Mouse (Mus musculus) heart, embryonic 10.5 days (tissue): Measurements from ENCODE around the gene Spcs3. TPM values are rescaled to one million over a fixed set of nuclear protein-coding genes. Genes with fewer than 3 reads are reported as not detected.

Experiments
- DNase-seq: peaks from one replicate; pipeline ENCODE4 v3.0.0-alpha.2; 2017; ENCODE audit warnings: low spot score
- H3K27ac ChIP-seq: fragments of 300-500 bp; sonication (generic); 2 replicates; pipeline ENCODE4 v1.5.1; 2016; ENCODE audit warnings: mild to moderate bottlenecking
- H3K27me3 ChIP-seq: fragments of 300-500 bp; sonication (generic); 2 replicates; pipeline ENCODE4 v1.6.1; 2016; ENCODE audit warnings: mild to moderate bottlenecking; ENCODE audit not compliant: poor library complexity, insufficient read depth, severe bottlenecking
- H3K36me3 ChIP-seq: fragments of 300-500 bp; sonication (generic); 2 replicates; pipeline ENCODE4 v1.6.1; 2016; ENCODE audit warnings: mild to moderate bottlenecking, moderate library complexity
- H3K4me1 ChIP-seq: fragments of 300-500 bp; sonication (generic); 2 replicates; pipeline ENCODE4 v1.6.1; 2016; ENCODE audit warnings: mild to moderate bottlenecking
- H3K4me3 ChIP-seq: fragments of 300-500 bp; sonication (generic); 2 replicates; pipeline ENCODE4 v1.5.1; 2016; ENCODE audit warnings: mild to moderate bottlenecking, moderate library complexity
- H3K9me3 ChIP-seq: fragments of 300-500 bp; sonication (generic); 2 replicates; pipeline ENCODE4 v1.6.1; 2016; ENCODE audit warnings: mild to moderate bottlenecking, moderate library complexity
- WGBS: fragments of 180-500 bp; shearing (Covaris S2); methylation state at CpG from one replicate; pipeline ENCODE4 v1.1.7; 2016; 5-methylcytosine and 5-hydroxymethylcytosine counted together
- polyA plus RNA-seq: library from polyadenylated mRNA; unstranded; fragments of >200 nt; fragmentation: Nextera tagmentation; extraction: Ambion mirVana; gene quantifications from 2 replicates; pipeline ENCODE4 v1.2.1, GENCODE M21; 2016

Gene Spcs3
- polyA plus RNA-seq, 1 experiment from 2014 or later: 94.8 TPM

- H3K4me3 ChIP-seq: no peak overlapping the region
- no peak for DNase-seq
- no peaks in the 10 kb centered on the region for H3K36me3 ChIP-seq
- H3K27ac ChIP-seq: no peak overlapping the region
- H3K4me1 ChIP-seq: no peaks in the 10 kb centered on the region
- 48% methylated on average over 3 of the region's 3 CpGs for WGBS
- no peaks in the 10 kb centered on the region for H3K27me3 ChIP-seq
- no peaks in the 10 kb centered on the region for H3K9me3 ChIP-seq
Observed at GRCm38 (mm10) chr8:54493915-54494314, 35.9 kb downstream of the Spcs3 start.

- no peak overlapping the region for H3K27ac ChIP-seq
- no peaks in the 10 kb centered on the region for H3K4me1 ChIP-seq
- H3K9me3 ChIP-seq: no peaks in the 10 kb centered on the region
- no peak overlapping the region for H3K4me3 ChIP-seq
- no peak for DNase-seq
- H3K27me3 ChIP-seq: no peaks in the 10 kb centered on the region
- 14% methylated on average over 6 of the region's 6 CpGs for WGBS
- no peaks in the 10 kb centered on the region for H3K36me3 ChIP-seq
Observed at GRCm38 (mm10) chr8:54493110-54493509, 36.7 kb downstream of the Spcs3 start.

- DNase-seq: no peak
- H3K27ac ChIP-seq: no peak overlapping the region
- H3K27me3 ChIP-seq: no peaks in the 10 kb centered on the region
- H3K4me3 ChIP-seq: no peak overlapping the region
- H3K9me3 ChIP-seq: no peaks in the 10 kb centered on the region
- 60% methylated on average over 4 of the region's 4 CpGs for WGBS
- no peaks in the 10 kb centered on the region for H3K4me1 ChIP-seq
- no peaks in the 10 kb centered on the region for H3K36me3 ChIP-seq
Observed at GRCm38 (mm10) chr8:54491934-54492333, 37.9 kb downstream of the Spcs3 start.

GRCm38 (mm10) chr8:54491057-54491690 is 38.6 kb downstream of the Spcs3 start:
- Histone ChIP-seq H3K27me3 (no peaks in the 10 kb centered on the region), H3K9me3 (no peaks in the 10 kb centered on the region), H3K4me1 (no peaks in the 10 kb centered on the region), H3K36me3 (no peaks in the 10 kb centered on the region), H3K27ac (no peak overlapping the region), H3K4me3 (no peak overlapping the region)
- WGBS: 24% methylated on average over 6 of the region's 6 CpGs
- DNase-seq: no peak

GRCm38 (mm10) chr8:54488437-54488836 is 41.4 kb downstream of the Spcs3 start:
- 86% methylated on average over 4 of the region's 4 CpGs for WGBS
- Histone ChIP-seq H3K36me3 (no peaks in the 10 kb centered on the region), H3K4me3 (no peak overlapping the region), H3K27me3 (no peaks in the 10 kb centered on the region), H3K9me3 (no peaks in the 10 kb centered on the region), H3K4me1 (no peaks in the 10 kb centered on the region), H3K27ac (no peak overlapping the region)
- no peak for DNase-seq

GRCm38 (mm10) chr8:54486555-54487273 is 43.1 kb downstream of the Spcs3 start:
- peak overlapping the region; percentile 62; the same call in 1 of the 2 replicates for H3K27ac ChIP-seq
- 35% methylated on average over 19 of the region's 19 CpGs for WGBS
- no peak for DNase-seq
- H3K4me3 ChIP-seq: peak overlapping the region; percentile 34
- no peaks in the 10 kb centered on the region for H3K27me3 ChIP-seq
- H3K36me3 ChIP-seq: no peaks in the 10 kb centered on the region
- H3K4me1 ChIP-seq: no peaks in the 10 kb centered on the region
- no peaks in the 10 kb centered on the region for H3K9me3 ChIP-seq

Other genes with a start within 250 kb of the Spcs3 start
- 5.0 and 6.8 TPM in 2 replicates for gene Asb5, start 418 bp downstream of the Spcs3 start, polyA plus RNA-seq
- gene Spata4, start 70.8 kb upstream of the Spcs3 start, polyA plus RNA-seq: not detected in 2 replicates